Mouse (Mus musculus): ENCODE data around the gene Calcb.
A peak's percentile ranks its signal among the peaks of the same experiment; 100 is the strongest.
"Not testable (repeated sequence)": the region's sequence is repeated elsewhere in the genome, so short reads cannot be mapped to it uniquely, and the experiment has no call there.

Calcb gene

DNA sequence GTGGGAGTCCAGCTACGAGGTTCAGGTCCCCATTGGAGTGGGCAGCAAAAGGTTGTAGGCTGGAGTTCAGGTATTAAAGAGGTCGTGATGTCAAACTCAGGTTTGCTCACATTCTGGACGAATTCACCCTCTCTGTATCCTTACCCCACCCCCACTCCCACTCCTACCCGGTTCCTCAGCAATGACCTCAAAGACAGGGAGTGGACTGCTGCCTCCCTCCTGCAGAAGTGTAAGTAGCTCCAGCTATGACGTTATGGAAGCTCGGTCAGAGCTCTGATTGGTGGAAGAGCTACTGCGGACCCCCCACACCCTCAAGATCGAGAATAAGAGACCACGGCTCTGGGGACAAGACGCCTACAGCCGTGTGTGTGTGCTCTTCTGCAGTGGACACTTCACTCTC lies at the start of gene Calcb:
Calcb (plus strand) TSS at position 344 of the 400 bp plus-strand sequence.
- no peak for DNase-seq (ENCODE audit: extremely low read depth, low read depth)

DNA sequence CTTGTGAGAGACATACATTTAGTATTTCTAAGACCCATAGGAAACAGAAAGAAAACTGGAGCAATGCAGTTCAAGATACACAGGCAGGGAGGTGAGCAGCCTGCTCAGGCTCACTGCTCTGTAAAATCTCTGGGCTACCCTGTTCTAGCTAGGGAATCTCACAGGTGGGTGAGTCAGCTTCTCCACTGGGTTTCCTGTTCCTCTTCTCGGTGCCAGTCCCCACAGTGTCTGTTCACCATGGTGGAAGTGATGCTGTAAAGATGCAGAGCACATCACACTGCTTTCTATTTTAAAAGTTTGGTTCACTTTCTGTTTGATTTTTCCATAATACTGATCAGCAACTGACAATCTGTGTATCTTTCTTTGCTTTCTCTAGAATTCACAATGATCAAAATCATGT lies 47.0 kb upstream of the Calcb start:
- DNase-seq (ENCODE audit: extremely low read depth, low read depth) = no peak

DNA sequence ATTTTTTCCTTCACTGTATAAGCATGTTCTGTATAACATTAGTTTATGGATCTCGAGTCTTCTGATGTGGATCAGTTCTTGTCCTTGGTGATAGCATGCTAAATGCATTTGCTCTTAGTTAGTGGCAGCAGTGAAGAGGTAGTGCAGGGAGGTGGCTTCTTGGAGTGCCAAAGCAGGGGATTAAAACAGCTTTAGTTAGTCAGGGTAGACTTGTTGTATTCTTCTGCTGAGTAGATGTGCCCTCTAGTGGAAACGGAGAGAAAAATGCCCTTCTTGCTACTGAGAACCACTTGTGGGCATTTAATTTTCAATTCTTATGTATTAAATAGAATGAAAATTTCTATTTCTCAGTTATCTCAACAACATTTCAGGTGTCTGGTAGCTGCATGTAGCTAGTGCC lies 45.7 kb upstream of the Calcb start:
- DNase-seq (ENCODE audit: extremely low read depth, low read depth) = peak; percentile 26

DNA sequence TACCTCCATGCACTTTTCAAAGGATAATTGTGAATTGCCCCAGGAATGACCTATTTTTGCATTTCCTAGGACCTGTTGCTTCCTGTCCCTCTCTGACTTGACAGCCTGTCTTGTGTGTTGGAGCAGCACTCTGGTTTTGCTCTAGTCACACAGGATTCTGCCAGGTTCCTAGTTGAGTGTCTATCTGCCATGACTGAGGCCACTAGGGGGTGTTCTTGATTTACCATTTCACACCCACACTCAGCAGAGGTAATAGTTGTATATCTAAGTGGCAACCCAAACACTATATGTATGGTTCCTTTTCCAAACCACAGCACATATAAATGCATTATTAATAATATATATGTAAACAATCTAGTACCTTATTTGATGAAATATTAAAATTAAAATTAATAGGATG lies 26.1 kb upstream of the Calcb start:
- DNase-seq (ENCODE audit: extremely low read depth, low read depth) = no peak

DNA sequence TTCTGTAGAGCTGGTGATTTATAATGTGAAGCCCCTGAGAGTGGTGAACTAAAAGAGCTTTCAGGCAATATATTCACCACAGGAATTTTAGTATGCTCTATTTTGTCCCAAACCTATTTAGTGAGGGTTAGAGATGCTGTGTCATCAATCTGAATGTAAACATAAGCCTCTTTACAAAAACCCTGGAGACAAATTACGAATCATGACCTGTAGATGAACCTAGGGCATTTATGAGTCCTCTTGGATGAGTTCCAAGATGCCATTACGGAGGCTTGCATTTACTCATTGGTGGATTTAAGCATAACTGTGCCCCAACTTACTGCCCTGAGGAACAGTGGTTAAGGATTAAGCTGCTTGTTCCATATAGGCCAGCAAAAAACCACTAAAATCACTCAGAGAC lies 17.6 kb upstream of the Calcb start:
- no peak for DNase-seq (ENCODE audit: extremely low read depth, low read depth)

DNA sequence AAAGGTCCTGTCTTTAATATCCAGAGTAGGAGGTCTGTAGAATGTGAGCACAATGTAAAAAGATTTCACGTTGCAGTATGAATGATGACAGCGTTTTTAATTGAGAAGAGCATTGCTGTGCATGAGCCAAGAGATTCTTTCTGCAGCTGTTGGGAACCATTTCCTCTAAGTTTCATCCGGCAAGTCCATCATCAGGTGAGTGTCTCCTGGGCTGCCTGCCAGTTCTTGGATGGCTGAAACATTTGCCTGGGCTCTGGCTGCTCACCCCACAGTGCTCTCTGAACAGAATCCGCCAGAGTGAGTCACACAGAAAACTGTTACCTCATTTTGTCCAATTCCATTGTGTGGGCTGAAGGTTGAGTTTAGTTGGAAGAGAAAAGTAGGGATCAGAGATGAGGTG lies 11.7 kb upstream of the Calcb start:
- no peak for DNase-seq (ENCODE audit: extremely low read depth, low read depth)

DNA sequence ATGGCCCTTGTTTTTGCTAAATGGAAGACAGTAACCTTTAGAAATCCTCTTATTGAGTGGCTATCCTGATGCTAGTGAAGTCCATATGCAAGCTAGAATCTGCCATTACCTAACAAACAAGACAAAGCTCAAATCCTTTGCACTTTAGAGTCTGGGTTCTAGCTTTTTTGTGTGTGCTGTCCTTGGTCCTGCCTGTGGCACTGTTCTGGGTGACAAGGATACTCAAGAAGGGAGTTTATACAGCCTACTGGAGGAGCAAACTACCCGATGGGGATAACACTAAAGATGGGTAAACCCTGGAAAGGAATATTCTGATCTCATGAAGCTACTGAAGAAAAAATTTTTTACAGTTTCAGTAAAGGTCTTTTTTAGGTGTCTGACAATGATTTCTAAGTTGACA lies 11.0 kb upstream of the Calcb start:
- no peak for DNase-seq (ENCODE audit: extremely low read depth, low read depth)

DNA sequence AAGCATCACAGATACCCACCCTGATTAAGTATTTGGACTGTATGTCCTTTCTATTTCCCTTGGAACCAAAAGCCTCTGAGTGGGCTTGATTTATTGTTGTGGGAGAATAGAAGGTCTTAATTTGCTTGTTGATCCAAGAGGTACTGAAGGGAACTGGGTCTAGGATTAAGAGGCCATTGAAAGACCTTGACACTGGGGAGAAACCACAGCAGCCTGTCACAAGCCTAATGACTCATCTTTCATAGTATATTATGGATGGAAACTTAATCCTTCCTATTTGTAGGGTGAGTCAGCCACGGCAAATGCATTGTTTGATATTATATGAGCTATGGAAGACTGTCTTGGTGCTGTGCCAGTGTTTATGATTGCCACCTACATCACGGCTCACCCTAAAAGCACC lies 8.0 kb upstream of the Calcb start:
- no peak for DNase-seq (ENCODE audit: extremely low read depth, low read depth)

DNA sequence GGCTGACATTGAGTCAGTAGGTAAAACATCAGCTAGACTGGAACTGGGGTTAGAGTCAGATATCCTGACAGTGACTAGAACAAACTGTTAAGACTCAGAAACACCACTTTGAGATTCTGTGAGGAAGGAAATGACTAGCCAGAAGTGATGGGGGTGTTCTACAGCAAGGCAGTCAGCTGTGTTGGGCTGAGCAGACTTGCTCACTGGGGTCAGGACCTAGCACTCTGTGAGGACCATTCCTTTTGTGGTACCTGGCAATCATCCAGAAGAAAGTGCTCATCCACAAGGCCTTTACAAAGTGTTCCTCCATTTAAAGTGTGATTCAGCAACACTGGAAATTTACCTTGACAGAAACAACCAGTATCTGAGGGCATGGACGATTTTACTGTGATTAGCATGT lies 5.9 kb upstream of the Calcb start:
- DNase-seq (ENCODE audit: extremely low read depth, low read depth) = no peak

DNA sequence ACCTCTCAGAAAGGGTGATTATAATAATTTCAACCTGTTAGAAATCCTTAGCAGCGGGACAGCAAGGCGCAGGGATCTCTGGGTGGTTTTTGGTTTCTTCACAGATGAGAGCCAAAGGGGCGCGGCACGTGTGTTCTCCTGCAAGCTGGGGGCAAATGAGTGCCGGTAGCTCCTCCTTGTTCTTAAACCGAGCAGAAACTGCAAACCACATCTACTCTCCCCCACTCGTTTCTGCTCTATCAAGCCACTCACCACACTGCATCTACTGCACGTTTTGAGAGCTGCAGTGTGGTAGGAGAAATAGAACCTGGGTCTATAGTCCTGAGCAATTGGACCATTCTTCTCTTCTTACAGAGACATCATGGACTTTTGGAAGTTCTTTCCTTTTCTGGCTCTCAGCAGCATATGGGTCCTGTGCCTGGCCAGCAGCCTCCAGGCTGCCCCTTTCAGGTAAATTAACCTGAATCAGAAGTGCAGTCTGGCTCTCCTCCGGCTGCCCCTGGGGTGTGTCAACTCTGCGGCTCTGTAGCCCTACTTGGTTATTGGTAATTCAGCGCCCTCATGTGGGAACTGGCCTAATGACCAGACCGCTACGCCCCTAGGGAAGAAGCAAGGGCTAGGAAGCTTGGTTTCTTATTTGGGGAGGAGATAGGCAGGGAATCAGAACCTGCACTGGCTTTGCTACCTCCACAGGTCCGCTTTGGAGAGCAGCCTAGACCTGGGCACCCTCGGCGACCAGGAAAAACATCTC lies 1.1 kb downstream of the Calcb start:
- no peak for DNase-seq (ENCODE audit: extremely low read depth, low read depth)

DNA sequence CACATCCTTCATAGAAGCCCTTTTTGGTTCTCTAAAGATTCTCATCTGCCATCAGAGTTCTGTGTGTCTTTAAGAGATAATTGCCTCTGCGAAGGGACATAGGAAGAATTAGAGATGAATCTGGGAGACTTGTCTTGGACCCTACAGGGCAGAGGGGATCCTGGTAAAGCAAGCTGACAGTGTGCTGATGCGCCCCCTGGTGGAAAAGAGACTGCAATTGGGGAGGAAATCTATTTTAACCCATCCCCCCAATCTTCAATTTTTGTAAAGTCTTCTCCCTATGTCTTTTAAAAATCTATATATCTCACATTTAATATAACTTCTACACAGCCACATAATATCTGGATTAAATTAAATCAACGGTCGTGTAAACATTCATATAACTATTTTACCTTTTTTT lies 11.3 kb downstream of the Calcb start:
- DNase-seq (ENCODE audit: extremely low read depth, low read depth) = not testable (repeated sequence)

DNA sequence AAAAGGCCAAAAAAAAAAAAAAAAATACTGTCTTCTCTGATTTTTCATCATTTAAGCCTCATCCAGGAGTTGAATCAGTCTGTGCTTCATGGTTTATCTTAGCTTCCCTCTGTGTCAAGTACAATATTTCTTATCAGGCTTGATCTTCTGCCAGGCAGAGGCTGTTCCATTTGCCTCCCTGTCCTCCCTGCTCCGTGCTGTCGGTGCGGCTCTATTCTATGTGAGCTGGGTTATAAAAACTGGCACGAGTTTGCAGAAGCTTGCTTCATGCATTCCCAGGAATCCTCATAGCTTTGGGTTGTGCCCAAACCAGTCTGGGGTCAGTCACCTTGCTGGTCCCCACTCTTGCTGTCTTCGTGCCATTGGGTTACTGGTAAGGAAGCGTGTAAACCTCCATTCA lies 12.7 kb downstream of the Calcb start:
- no peak for DNase-seq (ENCODE audit: extremely low read depth, low read depth)

DNA sequence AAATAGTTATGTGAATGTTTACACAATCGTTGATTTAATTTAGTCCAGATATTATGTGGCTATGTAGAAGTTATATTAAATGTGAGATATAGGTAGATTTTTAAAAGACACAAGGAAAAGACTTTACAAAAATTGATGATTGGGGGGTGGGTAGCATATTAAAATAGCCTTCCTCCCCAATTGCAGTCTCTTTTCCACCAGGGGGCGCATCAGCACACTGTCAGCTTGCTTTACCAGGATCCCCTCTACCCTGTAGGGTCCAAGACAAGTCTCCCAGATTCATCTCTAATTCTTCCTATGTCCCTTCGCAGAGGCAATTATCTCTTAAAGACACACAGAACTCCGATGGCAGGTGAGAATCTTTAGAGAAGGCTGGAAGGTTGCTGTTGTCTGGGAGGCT lies 13.3 kb downstream of the Calcb start:
- not testable (repeated sequence) for DNase-seq (ENCODE audit: extremely low read depth, low read depth)

DNA sequence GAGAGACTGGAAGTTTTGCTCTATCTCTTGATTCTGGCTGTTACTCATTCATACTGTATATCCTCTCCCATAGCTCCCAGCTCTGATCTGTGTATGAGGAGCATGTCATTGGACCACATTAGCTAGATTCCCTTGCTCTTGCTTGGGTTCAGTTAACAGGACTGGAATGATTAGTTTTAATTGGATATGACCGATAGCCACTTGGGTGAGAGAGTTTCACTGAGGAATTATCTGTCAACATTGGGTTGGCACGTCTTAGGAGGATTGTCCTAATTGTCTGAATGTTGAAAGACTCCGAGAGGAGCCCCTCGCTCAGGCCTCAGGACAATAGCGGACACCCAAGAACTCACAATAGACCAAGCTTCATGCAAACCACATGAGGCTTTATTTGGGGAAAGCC lies 17.8 kb downstream of the Calcb start:
- no peak for DNase-seq (ENCODE audit: extremely low read depth, low read depth)

DNA sequence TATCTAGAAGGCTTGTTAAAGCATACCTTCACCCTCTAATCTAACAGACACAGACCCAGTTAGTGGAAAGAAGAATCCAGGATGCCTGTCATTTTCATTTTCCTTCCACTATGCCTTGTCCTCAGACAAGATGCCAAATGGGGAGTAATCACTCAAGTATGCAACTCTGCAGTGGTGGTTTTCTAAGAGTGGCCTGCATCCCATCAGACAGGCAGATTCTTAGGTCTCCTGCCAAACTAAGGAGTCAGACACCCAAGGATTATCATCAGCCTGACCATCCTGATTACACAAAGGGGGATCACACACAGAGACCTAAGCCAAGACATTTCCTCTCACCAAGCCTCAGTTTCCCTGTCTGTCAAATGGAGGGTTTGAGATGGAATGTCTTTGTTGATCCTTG lies 19.7 kb downstream of the Calcb start:
- no peak for DNase-seq (ENCODE audit: extremely low read depth, low read depth)

DNA sequence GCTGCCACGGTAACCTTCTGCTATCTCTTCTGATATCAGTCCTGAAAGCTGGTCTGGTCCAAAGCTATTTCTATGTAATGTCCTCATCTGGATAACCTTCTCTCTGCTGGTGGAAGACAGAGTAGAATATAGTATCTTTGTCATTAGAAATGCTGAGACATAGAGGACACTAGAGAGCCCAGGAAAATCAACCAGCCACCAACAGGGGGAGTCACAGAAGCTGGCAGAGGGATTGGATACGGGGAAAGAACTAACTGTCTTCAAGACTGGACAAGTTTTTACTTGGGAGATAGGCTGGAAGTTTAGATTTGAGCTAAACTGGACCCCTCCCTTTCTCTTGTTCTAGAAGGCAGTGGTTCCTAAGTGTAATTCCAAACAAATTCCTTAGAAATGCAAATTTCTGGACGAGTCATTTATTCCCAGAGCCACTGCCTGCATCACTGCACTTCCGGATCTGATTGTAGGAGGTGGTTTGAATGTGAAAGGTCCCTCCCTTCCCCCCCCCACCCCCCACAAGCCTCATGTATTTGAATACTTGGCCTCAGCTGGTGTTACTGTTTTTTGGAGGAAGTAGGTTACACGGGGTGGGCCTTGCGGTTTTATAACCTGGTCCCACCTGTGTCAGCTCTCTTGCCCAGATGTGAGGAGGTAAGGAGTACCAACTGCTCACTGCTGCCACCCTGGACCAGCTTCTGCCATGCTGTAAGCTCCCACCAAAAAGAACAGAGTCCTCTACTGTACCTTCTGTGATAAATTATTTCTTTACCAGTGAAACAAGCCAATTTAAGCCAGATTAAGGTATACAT lies 22.1 kb downstream of the Calcb start:
- no peak for DNase-seq (ENCODE audit: extremely low read depth, low read depth)

DNA sequence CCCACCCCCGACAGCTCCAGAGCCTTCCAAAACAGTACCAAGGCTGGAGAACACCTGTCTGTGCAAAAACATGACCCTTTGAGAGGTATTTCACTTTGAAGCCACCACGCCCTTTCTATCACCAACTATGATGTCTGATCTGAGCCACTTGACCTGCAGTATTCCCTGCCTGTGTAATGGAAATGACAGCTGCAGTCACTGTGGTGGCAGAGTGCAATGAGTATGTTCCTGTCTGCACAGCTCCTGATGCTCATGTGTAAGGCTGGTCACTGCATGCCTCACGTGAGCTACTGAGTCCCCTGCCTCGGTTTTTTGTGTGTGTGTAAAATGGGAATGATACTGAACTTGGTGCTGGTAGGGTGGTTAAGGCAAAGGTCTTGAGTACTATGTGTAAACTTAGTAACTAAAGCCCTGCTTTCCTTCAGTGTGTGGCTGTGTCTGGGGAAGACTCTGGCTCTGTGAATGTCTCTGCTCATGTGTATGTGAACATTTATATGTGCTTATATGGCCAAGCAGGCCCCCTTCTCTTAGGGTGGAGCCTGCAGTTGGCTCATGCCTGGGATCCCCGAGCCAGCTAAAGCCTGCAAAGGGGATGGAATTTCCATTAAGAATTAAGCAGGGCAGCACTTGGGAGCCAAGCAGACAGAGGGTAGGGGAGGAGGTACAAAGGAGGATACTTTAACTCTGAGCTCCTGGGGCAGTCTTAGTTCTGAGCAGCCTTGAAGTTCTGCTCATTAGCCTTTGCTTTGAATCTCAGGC lies 24.8 kb downstream of the Calcb start, which contains the start of gene Insc:
Insc (plus strand) TSS at position 673 of the 759 bp plus-strand sequence.
- no peak for DNase-seq (ENCODE audit: extremely low read depth, low read depth)

DNA sequence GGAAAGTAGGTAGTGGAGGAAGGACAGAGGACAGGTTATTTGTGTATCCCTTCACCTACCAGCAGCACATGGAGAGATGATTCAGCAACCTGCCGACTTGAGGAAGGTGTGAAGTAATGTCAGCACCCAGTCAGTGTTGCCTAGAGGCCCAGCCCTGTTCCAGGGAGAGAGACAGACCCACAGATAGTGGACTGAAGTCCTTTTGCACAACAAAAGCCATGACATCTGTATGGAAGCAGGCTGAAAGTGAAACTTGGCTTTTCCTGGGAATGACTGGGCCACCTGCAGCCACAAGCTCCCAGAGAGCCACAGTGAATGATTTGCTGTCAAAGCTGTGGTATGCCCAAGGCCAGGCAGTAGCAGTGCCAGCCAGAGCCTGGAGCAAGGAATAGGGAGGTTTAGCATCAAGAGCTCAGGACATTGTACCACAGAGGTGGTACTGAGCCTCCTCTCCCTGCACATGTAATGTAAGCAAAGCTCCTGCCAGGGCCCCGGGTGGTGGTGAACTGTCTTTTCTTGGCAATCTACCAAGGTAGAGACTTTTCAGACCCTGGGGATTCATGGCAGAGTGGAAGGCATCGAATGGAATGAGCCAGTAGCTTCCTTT lies 26.3 kb downstream of the Calcb start:
- DNase-seq (ENCODE audit: extremely low read depth, low read depth) = no peak

DNA sequence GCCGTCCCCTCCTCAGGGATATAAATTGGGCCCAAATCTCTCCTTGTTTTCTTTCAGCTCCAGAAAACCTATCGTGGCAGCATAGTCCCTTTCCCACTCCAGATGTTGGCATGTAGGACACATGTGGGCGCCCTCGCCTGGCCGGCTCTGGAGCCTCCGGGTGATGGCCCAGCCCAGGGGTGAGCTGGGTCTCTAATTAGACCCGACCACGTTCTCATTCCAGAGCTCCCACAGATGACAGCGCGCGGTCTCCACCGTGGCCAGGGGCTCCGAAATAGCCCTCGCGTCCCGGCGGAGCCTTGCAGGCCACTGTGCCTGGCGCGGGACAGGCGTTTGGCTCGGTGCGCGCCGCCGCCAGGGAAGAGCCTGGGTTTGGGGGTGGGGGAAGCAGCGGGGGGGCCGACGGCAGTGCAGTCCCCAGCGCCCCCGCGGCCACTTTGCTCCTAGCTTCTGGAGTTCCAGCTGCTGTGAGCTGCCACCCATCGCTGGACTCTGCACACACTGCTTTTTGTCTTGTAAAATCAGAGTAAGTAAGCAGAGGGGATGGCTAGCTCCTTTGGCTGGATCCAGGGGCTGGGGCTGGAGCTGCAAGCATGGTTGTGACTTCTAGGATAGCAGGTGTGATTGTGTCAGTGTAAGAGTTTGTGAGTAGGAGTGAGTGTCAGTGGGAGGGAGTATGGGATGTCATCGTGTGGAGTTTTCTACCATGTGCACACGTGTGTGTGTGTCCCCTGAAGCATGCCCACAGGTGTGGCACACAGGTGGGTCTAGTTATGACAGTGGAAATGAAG lies 27.2 kb downstream of the Calcb start:
- DNase-seq (ENCODE audit: extremely low read depth, low read depth) = no peak

DNA sequence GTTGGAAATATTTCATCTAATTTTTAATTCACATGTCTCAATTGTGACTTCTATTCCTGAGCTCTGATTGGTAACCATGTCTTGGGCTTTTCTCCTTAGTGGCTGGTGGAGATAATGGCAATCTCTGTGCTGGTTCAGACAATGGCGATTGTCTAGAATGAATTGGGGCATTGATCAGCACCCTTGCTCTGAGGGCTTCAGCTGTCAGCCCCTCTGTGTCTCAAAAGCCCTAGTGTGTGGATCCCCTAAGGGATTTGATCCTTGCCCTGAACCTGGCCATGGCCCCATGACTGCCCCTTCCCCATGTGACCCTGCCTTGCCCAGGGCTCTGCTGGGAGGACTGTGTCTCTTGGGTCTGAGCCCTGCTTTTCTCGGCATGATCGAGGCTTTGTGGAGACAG lies 29.2 kb downstream of the Calcb start:
- DNase-seq (ENCODE audit: extremely low read depth, low read depth) = no peak

DNA sequence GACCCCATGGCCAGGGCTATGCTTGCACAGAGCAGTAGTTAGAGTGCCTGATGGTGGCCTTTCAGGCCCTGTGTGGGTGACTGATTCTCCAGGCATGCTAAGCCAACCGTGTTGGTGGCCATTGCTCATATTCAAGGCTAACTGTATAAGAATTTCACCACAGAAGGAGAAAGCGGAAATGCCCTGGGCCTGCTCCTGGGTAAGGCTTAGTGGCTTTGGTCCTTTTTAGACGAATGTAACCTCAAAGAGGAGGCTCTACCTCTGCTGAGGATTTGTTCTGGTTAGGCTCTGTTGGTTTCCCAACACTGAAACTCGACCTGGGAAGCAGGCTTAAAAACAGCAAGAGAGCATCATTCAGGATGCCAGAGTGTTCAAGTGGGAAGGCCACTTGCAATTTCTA lies 29.8 kb downstream of the Calcb start:
- no peak for DNase-seq (ENCODE audit: extremely low read depth, low read depth)

Measured in MEL-GATA-1-ER (cell line).